Mouse (Mus musculus) thymus, adult 2 months (tissue): ENCODE results near the gene Olfr1133.

Experiments used
- CTCF ChIP-seq: fragments of 200-500 bp; IDR thresholded peaks from 2 replicates; pipeline ENCODE4 v1.5.1; 2012; ENCODE audit warnings: mild to moderate bottlenecking, control low read depth, low read length, moderate library complexity, borderline replicate concordance; ENCODE audit not compliant: control insufficient read depth, poor library complexity, insufficient read depth; ENCODE audit errors: extremely low read depth
- POLR2A ChIP-seq: fragments of 200-500 bp; IDR thresholded peaks from 2 replicates; pipeline ENCODE4 v1.6.1; 2012; ENCODE audit warnings: mild to moderate bottlenecking, low read length, control low read depth, moderate library complexity; ENCODE audit not compliant: control insufficient read depth, poor library complexity, insufficient read depth; ENCODE audit errors: extremely low read depth

GRCm38 (mm10) chr2:87637435-87637834 is 9.7 kb downstream of the Olfr1133 start, which contains the start of gene Olfr1132:
- TF ChIP-seq POLR2A (no peak), CTCF (no peak)
